Mouse (Mus musculus): ENCODE results near the gene Ccdc85c. TPM values are rescaled to one million over a fixed set of nuclear protein-coding genes. Genes with fewer than 3 reads are reported as not detected.

Gene Ccdc85c
- total and polyA plus RNA-seq, 3 experiments, result 14.0 to 32.4 (median 15.2) TPM

DNA sequence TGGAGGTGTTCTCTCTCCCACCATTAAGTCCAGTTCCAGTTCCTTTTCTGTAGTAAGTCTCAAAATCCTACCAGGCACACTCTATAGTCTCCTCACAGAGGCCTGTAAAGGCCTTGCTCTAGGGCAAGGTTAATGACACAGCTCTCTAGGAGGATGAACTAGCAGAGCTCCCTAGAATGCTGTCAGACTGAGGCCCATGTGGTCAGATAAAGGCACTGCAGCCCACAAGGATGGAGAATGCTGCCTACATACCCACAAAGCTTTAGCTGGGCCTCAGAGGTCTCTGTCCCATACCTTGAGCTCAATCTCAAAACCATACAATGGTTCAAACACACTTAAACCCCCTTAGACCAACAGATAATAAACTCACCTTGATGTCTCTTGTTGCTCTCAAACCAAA, 115.4 kb downstream of the Ccdc85c start:
- H3K4me2 ChIP-seq (ENCODE audit: insufficient read depth, low read depth, poor library complexity, severe bottlenecking), result no peak overlapping the region
- no peaks in the 10 kb centered on the region for H3K27me3 ChIP-seq (replicated peaks)
- TF ChIP-seq ZMIZ1 (IDR thresholded peaks at IDR 0.05; ENCODE audit: low read depth, low read length), result no peak
- peak in 1 of 2 experiments; percentile 11; a peak in 1 of 4 replicates for TF ChIP-seq CTCF (conservative IDR thresholded peaks at IDR 0.05 in 1 of 2, IDR thresholded peaks at IDR 0.05 in 1 of 2; ENCODE audit: low read depth in 2 of 2, low read length in 2 of 2)
- no peak for TF ChIP-seq MAFK (IDR thresholded peaks at IDR 0.05; ENCODE audit: insufficient replicate concordance, low read length)
- TF ChIP-seq CHD2 (IDR thresholded peaks at IDR 0.05; ENCODE audit: low read length), result no peak
- no peak for TF ChIP-seq GABPA (IDR thresholded peaks at IDR 0.05; ENCODE audit: insufficient replicate concordance, low read depth, low read length)
- no peak overlapping the region for H3K9ac ChIP-seq (ENCODE audit: insufficient read depth, low read depth)
- peaks cover 58 to 82% of the 10 kb centered on the region in 2 experiments for H3K36me3 ChIP-seq (replicated peaks in 1 of 2; ENCODE audit: control insufficient read depth in 1 of 2, insufficient read depth in 1 of 2, low read length in 1 of 2)
- H3K79me2 ChIP-seq (replicated peaks; ENCODE audit: control insufficient read depth, extremely low read depth, insufficient read depth, poor library complexity, severe bottlenecking), result 0 out of 2 replicates have a peak, but pooled peaks cover 3% of the 10 kb centered on the region
- in situ Hi-C loops (cut with MboI; ENCODE audit: low pct_ligation_motif_present, low pct_unique_long_range_greater_than_20kb, low sequenced_read_pairs), result no loop called here
- dilution Hi-C loops (cut with MboI; ENCODE audit: extremely low pct_ligation_motif_present, extremely low pct_unique_long_range_greater_than_20kb, low sequenced_read_pairs), result no loop called here
- H3K4me3 ChIP-seq (replicated peaks in 1 of 3; ENCODE audit: low read depth in 2 of 3, low read length in 2 of 3, poor library complexity in 1 of 3), result no peak overlapping the region
- no peaks in the 10 kb centered on the region for H3K9me3 ChIP-seq (replicated peaks; ENCODE audit: low read length)
- no peaks in the 10 kb centered on the region for H3K4me1 ChIP-seq (ENCODE audit: control insufficient read depth in 1 of 2, insufficient read depth in 2 of 2)
- DNase-seq (ENCODE audit: extremely low read depth), result no peak
- H3K27ac ChIP-seq (ENCODE audit: insufficient read depth, low read depth), result no peak overlapping the region

Other genes starting within 250 kb of the Ccdc85c start
- gene Setd3, start 96.1 kb downstream of the Ccdc85c start, total RNA-seq (2012; rRNA removed), result 44.2 and 44.3 TPM in 2 replicates
- 65.9 and 76.2 TPM in 2 replicates for gene Setd3, start 96.1 kb downstream of the Ccdc85c start, total RNA-seq (2014; rRNA removed)
- 55.8 and 60.2 TPM in 2 replicates for gene Setd3, start 96.1 kb downstream of the Ccdc85c start, polyA plus RNA-seq (2012; ENCODE audit: insufficient read length, low read depth)
- 8.3 and 10.1 TPM in 2 replicates for gene Ccnk, start 95.8 kb downstream of the Ccdc85c start, total RNA-seq (2012; rRNA removed)
- gene Ccnk, start 95.8 kb downstream of the Ccdc85c start, total RNA-seq (2014; rRNA removed), result 5.2 and 9.2 TPM in 2 replicates
- gene Ccnk, start 95.8 kb downstream of the Ccdc85c start, polyA plus RNA-seq (2012; ENCODE audit: insufficient read length, low read depth), result 51.1 and 66.8 TPM in 2 replicates
- gene Hhipl1, start 30.8 kb upstream of the Ccdc85c start, total RNA-seq (2012; rRNA removed), result not detected in 2 replicates
- gene Hhipl1, start 30.8 kb upstream of the Ccdc85c start, total RNA-seq (2014; rRNA removed), result not detected in 2 replicates
- gene Hhipl1, start 30.8 kb upstream of the Ccdc85c start, polyA plus RNA-seq (2012; ENCODE audit: insufficient read length, low read depth), result not detected in 2 replicates
- gene Cyp46a1, start 59.0 kb upstream of the Ccdc85c start, total RNA-seq (2012; rRNA removed), result not detected in 2 replicates
- not detected in 2 replicates for gene Cyp46a1, start 59.0 kb upstream of the Ccdc85c start, total RNA-seq (2014; rRNA removed)
- gene Cyp46a1, start 59.0 kb upstream of the Ccdc85c start, polyA plus RNA-seq (2012; ENCODE audit: insufficient read length, low read depth), result not detected in 2 replicates
- not detected in 2 replicates for gene Eml1, start 95.5 kb upstream of the Ccdc85c start, total RNA-seq (2012; rRNA removed)
- gene Eml1, start 95.5 kb upstream of the Ccdc85c start, total RNA-seq (2014; rRNA removed), result not detected in 2 replicates
- not detected in 2 replicates for gene Eml1, start 95.5 kb upstream of the Ccdc85c start, polyA plus RNA-seq (2012; ENCODE audit: insufficient read length, low read depth)

All from CH12.LX (cell line).